In genomic region chr11:116335244-116336036, GRCm38 (mm10) we compare ENCODE assay signal across 8 mouse cellular contexts. TPM values are rescaled to one million over a fixed set of nuclear protein-coding genes. Genes with fewer than 3 reads are reported as not detected.
DNase-seq lines count a peak whose midpoint lies in the region; ATAC-seq lines count a peak whose summit lies in the region.

TSS of gene Foxj1 (minus strand) at chr11:116335399.

- peak; percentile 95 for DNase-seq in NIH3T3 (ENCODE audit: low read depth)
- peak; percentile 97 for DNase-seq in cerebellum, postnatal 10 days
- peak; percentile 95 to 97 for DNase-seq in frontal cortex, postnatal 14 days (ENCODE audit: low spot score in 2 of 2)
- peak; percentile 94 to 95 for DNase-seq in layer of hippocampus, postnatal 25 days (ENCODE audit: extremely low spot score in 1 of 2, low spot score in 1 of 2)
- DNase-seq in lung, postnatal 25 days (ENCODE audit: low spot score) = peak; percentile 95
- peak; percentile 97 for DNase-seq in retina, embryonic 14.5 days (ENCODE audit: low spot score)
- peak; percentile 98 for DNase-seq in thymus, postnatal 4 days

- under 1% methylated on average over 58 of the region's 61 CpGs for WGBS in hindbrain, embryonic 13.5 days

- H3K9ac ChIP-seq in hindbrain, embryonic 13.5 days = peak within 1 kb of the TSS; percentile 67

- H3K36me3 ChIP-seq in hindbrain, embryonic 13.5 days = peaks cover 25% of the 10 kb centered on the region

- ATAC-seq in hindbrain, embryonic 13.5 days (ENCODE audit: low FRiP score) = peak; percentile 91

- peak within 1 kb of the TSS; percentile 83 for H3K27ac ChIP-seq in hindbrain, embryonic 13.5 days

- H3K9me3 ChIP-seq in hindbrain, embryonic 13.5 days = no peaks in the 10 kb centered on the region

- peaks cover 67% of the 10 kb centered on the region for H3K4me1 ChIP-seq in hindbrain, embryonic 13.5 days (replicated peaks)

- H3K4me3 ChIP-seq in hindbrain, embryonic 13.5 days = peak within 1 kb of the TSS; percentile 47

- H3K4me2 ChIP-seq in hindbrain, embryonic 13.5 days = peak within 1 kb of the TSS; percentile 95

- peaks cover 35% of the 10 kb centered on the region for H3K27me3 ChIP-seq in hindbrain, embryonic 13.5 days

RNA-seq across cellular contexts. Expression of gene Foxj1, which starts in this region (rescaled TPM):
- 14.2 and 24.3 TPM in 2 replicates for polyA plus RNA-seq in hindbrain, embryonic 13.5 days (2015; fragmentation: Nextera tagmentation; extraction: Ambion mirVana)
- 1 to 10 TPM; 5.4 to 7.1 TPM for total RNA-seq in layer of hippocampus, postnatal 25 days (2021)

Comparison
In these comparisons a context has a peak if more than half of its experiments do, and no peak if none do; other contexts are left out.
1. Peak in every context shown above with its lines: DNase-seq, ATAC-seq, H3K4me3 ChIP-seq and H3K27ac ChIP-seq.